Mouse (Mus musculus): Measurements from ENCODE around the gene Clpx.

DNA sequence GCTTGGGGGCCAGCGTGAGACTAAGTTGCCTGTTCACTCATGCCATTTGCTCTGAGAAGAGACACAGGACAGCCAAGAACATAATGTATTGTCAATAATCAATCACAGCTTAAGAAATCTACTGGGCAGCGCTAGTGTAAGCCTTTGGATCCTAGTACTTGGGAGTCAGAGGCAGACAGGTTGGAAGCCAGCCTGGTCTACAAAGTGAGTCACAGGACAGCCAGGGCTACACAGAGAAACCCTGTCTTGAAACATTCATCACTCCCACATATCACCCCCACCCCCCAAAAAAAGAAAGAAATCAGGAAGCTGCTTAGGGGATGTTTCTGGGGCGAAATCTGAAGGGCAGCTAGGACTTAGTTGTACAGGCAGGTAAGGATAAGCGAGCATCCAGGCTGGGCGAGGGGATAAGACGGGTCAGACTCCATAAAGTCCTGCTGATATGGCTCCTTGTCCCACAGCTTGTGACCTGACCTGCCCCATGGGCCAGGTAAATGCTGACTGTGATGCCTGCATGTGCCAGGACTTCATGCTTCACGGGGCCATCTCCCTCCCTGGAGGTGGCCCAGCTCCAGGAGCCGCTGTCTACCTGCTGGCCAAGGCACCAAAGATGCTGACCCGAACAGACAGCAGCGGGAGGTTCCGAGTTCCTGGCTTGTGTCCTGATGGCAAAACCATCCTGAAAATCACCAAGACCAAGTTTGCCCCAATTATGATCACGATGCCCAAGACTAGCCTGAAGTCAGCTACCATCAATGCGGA is 20.8 kb upstream of the Clpx start:
- TF ChIP-seq CTCF (IDR thresholded peaks at IDR 0.05) = no peak
- TF ChIP-seq EP300 (IDR thresholded peaks at IDR 0.05) = no peak

All from lung, postnatal 0 days (tissue).